Mouse (Mus musculus): Measurements from ENCODE around the gene Eno1. TPM values are rescaled to one million over a fixed set of nuclear protein-coding genes. Genes with fewer than 3 reads are reported as not detected.

Gene Eno1
- total and polyA plus RNA-seq, 2 experiments = 283 to 392 TPM

DNA sequence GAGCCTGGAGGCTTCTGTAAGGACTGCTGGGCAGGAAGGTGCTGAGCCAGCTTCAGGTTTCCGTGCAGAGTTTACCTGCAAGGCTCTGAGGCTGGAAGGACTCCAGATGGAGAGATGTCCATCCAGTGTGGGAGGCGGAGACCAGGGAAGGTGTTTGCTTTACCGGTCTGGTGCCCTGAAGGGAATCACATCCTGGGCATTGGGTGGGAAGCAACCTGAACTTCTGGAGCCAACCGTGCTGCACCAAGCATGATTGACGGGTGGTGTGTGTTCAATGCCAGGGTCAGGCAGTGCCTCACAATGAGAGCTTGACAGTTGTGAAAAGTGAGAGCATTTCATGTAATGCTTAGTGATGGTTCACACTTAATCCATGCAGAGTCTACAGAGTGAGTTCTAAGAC is 12.4 kb downstream of the Eno1 start:
- no peaks in the 10 kb centered on the region for H3K27me3 ChIP-seq (ENCODE audit: control insufficient read depth, insufficient read depth, low read length)
- no peak overlapping the region for H3K9ac ChIP-seq (ENCODE audit: low read depth, low read length)
- peaks cover 2% of the 10 kb centered on the region; the same call in 1 of the 2 replicates for H3K4me1 ChIP-seq (ENCODE audit: control insufficient read depth, insufficient read depth, low read length)
- H3K79me2 ChIP-seq (ENCODE audit: control insufficient read depth, insufficient read depth, low read length) = no peaks in the 10 kb centered on the region
- peaks cover 45% of the 10 kb centered on the region for H3K36me3 ChIP-seq (ENCODE audit: control insufficient read depth, insufficient read depth, low read length)
- H3K4me3 ChIP-seq (ENCODE audit: insufficient read depth, low read depth, low read length) = no peak overlapping the region
- 55% methylated on average over 5 of the region's 5 CpGs for WGBS
- DNase-seq (ENCODE audit: extremely low read depth, low read depth, low spot score) = no peak
- TF ChIP-seq POLR2A (IDR thresholded peaks at IDR 0.05; ENCODE audit: extremely low read depth, insufficient read depth, low read length) = no peak
- no peak for TF ChIP-seq CTCF (IDR thresholded peaks at IDR 0.05; ENCODE audit: low read depth, low read length)
- H3K27ac ChIP-seq (replicated peaks; ENCODE audit: insufficient read depth, low read depth, low read length) = no peak overlapping the region

GRCm38 (mm10) chr4:150249731-150250270 is 13.3 kb downstream of the Eno1 start:
- H3K4me3 ChIP-seq (ENCODE audit: insufficient read depth, low read depth, low read length) = no peak overlapping the region
- peaks cover 37% of the 10 kb centered on the region for H3K36me3 ChIP-seq (ENCODE audit: control insufficient read depth, insufficient read depth, low read length)
- 46% methylated on average over 5 of the region's 5 CpGs for WGBS
- no peaks in the 10 kb centered on the region for H3K79me2 ChIP-seq (ENCODE audit: control insufficient read depth, insufficient read depth, low read length)
- no peak for TF ChIP-seq POLR2A (IDR thresholded peaks at IDR 0.05; ENCODE audit: extremely low read depth, insufficient read depth, low read length)
- no peak for TF ChIP-seq CTCF (IDR thresholded peaks at IDR 0.05; ENCODE audit: low read depth, low read length)
- peak; percentile 76 for DNase-seq (ENCODE audit: extremely low read depth, low read depth, low spot score)
- H3K4me1 ChIP-seq (ENCODE audit: control insufficient read depth, insufficient read depth, low read length) = peaks cover 2% of the 10 kb centered on the region; the same call in 1 of the 2 replicates
- H3K9ac ChIP-seq (ENCODE audit: low read depth, low read length) = no peak overlapping the region
- H3K27me3 ChIP-seq (ENCODE audit: control insufficient read depth, insufficient read depth, low read length) = no peaks in the 10 kb centered on the region
- no peak overlapping the region for H3K27ac ChIP-seq (replicated peaks; ENCODE audit: insufficient read depth, low read depth, low read length)

GRCm38 (mm10) chr4:150250549-150251422 is 14.3 kb downstream of the Eno1 start:
- 78% methylated on average over 18 of the region's 18 CpGs for WGBS
- no peak for TF ChIP-seq POLR2A (IDR thresholded peaks at IDR 0.05; ENCODE audit: extremely low read depth, insufficient read depth, low read length)
- no peak for TF ChIP-seq CTCF (IDR thresholded peaks at IDR 0.05; ENCODE audit: low read depth, low read length)
- Histone ChIP-seq H3K27ac (replicated peaks; ENCODE audit: insufficient read depth, low read depth, low read length) (no peak overlapping the region), H3K4me1 (ENCODE audit: control insufficient read depth, insufficient read depth, low read length) (peaks cover 2% of the 10 kb centered on the region; the same call in 1 of the 2 replicates), H3K9ac (ENCODE audit: low read depth, low read length) (no peak overlapping the region), H3K27me3 (ENCODE audit: control insufficient read depth, insufficient read depth, low read length) (no peaks in the 10 kb centered on the region), H3K4me3 (ENCODE audit: insufficient read depth, low read depth, low read length) (no peak overlapping the region), H3K79me2 (ENCODE audit: control insufficient read depth, insufficient read depth, low read length) (no peaks in the 10 kb centered on the region), H3K36me3 (ENCODE audit: control insufficient read depth, insufficient read depth, low read length) (peaks cover 30% of the 10 kb centered on the region)
- no peak for DNase-seq (ENCODE audit: extremely low read depth, low read depth, low spot score)

- no peak overlapping the region for H3K4me3 ChIP-seq (ENCODE audit: insufficient read depth, low read depth, low read length)
These were observed 17.9 kb downstream of the Eno1 start for GRCm38 (mm10) chr4:150254416-150254815.

GRCm38 (mm10) chr4:150255181-150255580 is 18.7 kb downstream of the Eno1 start:
- Histone ChIP-seq H3K79me2 (ENCODE audit: control insufficient read depth, insufficient read depth, low read length) (no peaks in the 10 kb centered on the region), H3K9ac (ENCODE audit: low read depth, low read length) (no peak overlapping the region), H3K27ac (replicated peaks; ENCODE audit: insufficient read depth, low read depth, low read length) (no peak overlapping the region), H3K27me3 (ENCODE audit: control insufficient read depth, insufficient read depth, low read length) (no peaks in the 10 kb centered on the region), H3K4me1 (ENCODE audit: control insufficient read depth, insufficient read depth, low read length) (no peaks in the 10 kb centered on the region), H3K36me3 (ENCODE audit: control insufficient read depth, insufficient read depth, low read length) (no peaks in the 10 kb centered on the region), H3K4me3 (ENCODE audit: insufficient read depth, low read depth, low read length) (no peak overlapping the region)
- 94% methylated on average over 7 of the region's 7 CpGs for WGBS
- no peak for DNase-seq (ENCODE audit: extremely low read depth, low read depth, low spot score)
- TF ChIP-seq CTCF (IDR thresholded peaks at IDR 0.05; ENCODE audit: low read depth, low read length) = no peak
- no peak for TF ChIP-seq POLR2A (IDR thresholded peaks at IDR 0.05; ENCODE audit: extremely low read depth, insufficient read depth, low read length)

More at GRCm38 (mm10) chr4:150254416-150254815, 17.9 kb downstream of the Eno1 start:
- 77% methylated on average over 4 of the region's 4 CpGs for WGBS
- no peak overlapping the region for H3K27ac ChIP-seq (replicated peaks; ENCODE audit: insufficient read depth, low read depth, low read length)
- H3K79me2 ChIP-seq (ENCODE audit: control insufficient read depth, insufficient read depth, low read length) = no peaks in the 10 kb centered on the region
- H3K36me3 ChIP-seq (ENCODE audit: control insufficient read depth, insufficient read depth, low read length) = peaks cover 5% of the 10 kb centered on the region
- DNase-seq (ENCODE audit: extremely low read depth, low read depth, low spot score) = no peak
- no peaks in the 10 kb centered on the region for H3K27me3 ChIP-seq (ENCODE audit: control insufficient read depth, insufficient read depth, low read length)
- peaks cover 2% of the 10 kb centered on the region; the same call in 1 of the 2 replicates for H3K4me1 ChIP-seq (ENCODE audit: control insufficient read depth, insufficient read depth, low read length)
- H3K9ac ChIP-seq (ENCODE audit: low read depth, low read length) = no peak overlapping the region
- TF ChIP-seq POLR2A (IDR thresholded peaks at IDR 0.05; ENCODE audit: extremely low read depth, insufficient read depth, low read length) = no peak
- TF ChIP-seq CTCF (IDR thresholded peaks at IDR 0.05; ENCODE audit: low read depth, low read length) = no peak

All from liver, adult 2 months (tissue).